Mouse (Mus musculus) C2C12 (cell line): ENCODE results near the gene Add3. TPM values are rescaled to one million over a fixed set of nuclear protein-coding genes. Genes with fewer than 3 reads are reported as not detected.

Source experiments
- H3K27me3 ChIP-seq: one replicate; pipeline ENCODE4 v1.6.1; 2011; ENCODE audit not compliant: control insufficient read depth, insufficient read depth, insufficient read length
- H3K36me3 ChIP-seq: one replicate; pipeline ENCODE4 v1.6.1; 2011; ENCODE audit not compliant: control insufficient read depth, insufficient read depth
- H3K4me3 ChIP-seq: one replicate; pipeline ENCODE4 v1.5.1; 2011; ENCODE audit warnings: mild to moderate bottlenecking, control low read depth; ENCODE audit not compliant: poor library complexity, insufficient read depth, severe bottlenecking
- H3K79me2 ChIP-seq: one replicate; pipeline ENCODE4 v1.6.1; 2011; ENCODE audit not compliant: control insufficient read depth, insufficient read depth
- H3K79me3 ChIP-seq: one replicate; pipeline ENCODE4 v1.6.1; 2011; ENCODE audit warnings: low read depth, control low read depth
- H3ac ChIP-seq: one replicate; pipeline ENCODE3; 2011; ENCODE audit warnings: low read depth; ENCODE audit not compliant: control insufficient read depth, insufficient read length
- CEBPB ChIP-seq: IDR thresholded peaks from one replicate; pipeline ENCODE4 v1.6.1; 2011; ENCODE audit warnings: low read depth, mild to moderate bottlenecking, control low read depth, moderate library complexity
- CTCF ChIP-seq: IDR thresholded peaks from one replicate; pipeline ENCODE4 v1.5.1; 2011; ENCODE audit not compliant: control insufficient read depth, insufficient read depth, insufficient read length
- FOSL1 ChIP-seq: IDR thresholded peaks from one replicate; pipeline ENCODE4 v1.8.0; 2011; ENCODE audit warnings: mild to moderate bottlenecking, low read length; ENCODE audit not compliant: poor library complexity, insufficient read depth, severe bottlenecking
- MAX ChIP-seq: IDR thresholded peaks from one replicate; pipeline ENCODE4 v1.6.1; 2011; ENCODE audit warnings: mild to moderate bottlenecking, control low read depth
- MYOD1 ChIP-seq: IDR thresholded peaks from one replicate; pipeline ENCODE4 v1.6.1; 2011; ENCODE audit warnings: low read depth; ENCODE audit not compliant: control insufficient read depth, insufficient read length
- MYOG ChIP-seq: IDR thresholded peaks from one replicate; pipeline ENCODE4 v1.6.1; 2011; ENCODE audit not compliant: control insufficient read depth, insufficient read length; ENCODE audit errors: extremely low read depth
- USF1 ChIP-seq: IDR thresholded peaks from one replicate; pipeline ENCODE4 v1.6.1; 2011; ENCODE audit warnings: low read depth, mild to moderate bottlenecking, control low read depth, moderate library complexity
- polyA plus RNA-seq: library from polyadenylated mRNA; unstranded; fragments of >200 nt; fragmentation: generic; extraction: Trizol; gene quantifications from one replicate; pipeline ENCODE4 v1.2.1, GENCODE M21; 2012; ENCODE audit warnings: missing spikeins

Gene Add3
- polyA plus RNA-seq, 1 experiment: 1.6 TPM

DNA sequence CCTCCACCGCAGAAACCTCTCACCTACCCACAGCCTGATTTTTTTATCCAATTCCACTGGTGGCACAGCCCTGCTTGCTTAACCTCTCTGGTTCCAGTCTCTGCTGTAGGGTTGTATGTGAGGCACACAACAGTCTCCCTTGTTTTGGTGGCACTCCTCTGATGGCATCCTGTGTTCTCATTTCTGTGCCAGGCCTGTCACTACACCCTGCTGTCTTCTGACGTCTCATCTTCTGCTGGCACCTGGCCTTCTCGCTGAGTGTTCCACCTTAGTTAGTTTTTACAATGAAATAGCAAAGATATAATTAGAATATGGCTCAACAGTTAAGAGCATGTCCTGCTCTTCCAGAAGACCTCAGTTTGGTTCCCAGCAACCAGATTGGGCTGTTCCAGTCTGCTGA, 49.5 kb downstream of the Add3 start:
- Histone ChIP-seq H3ac (no peak overlapping the region), H3K4me3 (no peak overlapping the region), H3K79me3 (no peaks in the 10 kb centered on the region), H3K27me3 (no peaks in the 10 kb centered on the region), H3K79me2 (no peaks in the 10 kb centered on the region), H3K36me3 (no peaks in the 10 kb centered on the region)
- no peak for TF ChIP-seq MYOD1
- no peak for TF ChIP-seq MAX
- TF ChIP-seq CTCF: no peak
- no peak for TF ChIP-seq CEBPB
- TF ChIP-seq FOSL1: no peak
- TF ChIP-seq USF1: no peak
- TF ChIP-seq MYOG: no peak

DNA sequence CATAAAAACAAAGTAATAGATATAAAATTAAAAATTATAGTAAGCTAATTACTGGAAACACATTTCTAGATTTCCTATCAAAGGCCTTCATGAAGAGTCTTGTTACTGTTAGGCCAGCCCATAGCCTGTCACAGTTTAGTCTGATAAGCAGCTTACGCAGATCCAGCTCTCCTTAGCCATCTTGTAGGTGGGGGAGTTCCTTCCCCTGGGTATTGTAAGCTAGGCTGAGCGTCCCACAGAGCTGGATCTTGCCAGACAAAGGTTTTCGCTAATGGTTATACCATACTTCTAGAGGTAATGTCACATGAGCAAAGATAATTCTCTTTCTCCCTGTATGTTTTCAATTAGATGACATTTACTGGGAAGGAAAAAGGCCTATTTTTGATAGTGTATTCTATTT, 50.0 kb downstream of the Add3 start:
- Histone ChIP-seq H3K27me3 (no peaks in the 10 kb centered on the region), H3K36me3 (no peaks in the 10 kb centered on the region), H3K79me3 (no peaks in the 10 kb centered on the region), H3K79me2 (no peaks in the 10 kb centered on the region), H3K4me3 (no peak overlapping the region), H3ac (no peak overlapping the region)
- no peak for TF ChIP-seq USF1
- no peak for TF ChIP-seq CTCF
- TF ChIP-seq MYOD1: no peak
- TF ChIP-seq FOSL1: no peak
- TF ChIP-seq CEBPB: no peak
- TF ChIP-seq MYOG: no peak
- TF ChIP-seq MAX: no peak

DNA sequence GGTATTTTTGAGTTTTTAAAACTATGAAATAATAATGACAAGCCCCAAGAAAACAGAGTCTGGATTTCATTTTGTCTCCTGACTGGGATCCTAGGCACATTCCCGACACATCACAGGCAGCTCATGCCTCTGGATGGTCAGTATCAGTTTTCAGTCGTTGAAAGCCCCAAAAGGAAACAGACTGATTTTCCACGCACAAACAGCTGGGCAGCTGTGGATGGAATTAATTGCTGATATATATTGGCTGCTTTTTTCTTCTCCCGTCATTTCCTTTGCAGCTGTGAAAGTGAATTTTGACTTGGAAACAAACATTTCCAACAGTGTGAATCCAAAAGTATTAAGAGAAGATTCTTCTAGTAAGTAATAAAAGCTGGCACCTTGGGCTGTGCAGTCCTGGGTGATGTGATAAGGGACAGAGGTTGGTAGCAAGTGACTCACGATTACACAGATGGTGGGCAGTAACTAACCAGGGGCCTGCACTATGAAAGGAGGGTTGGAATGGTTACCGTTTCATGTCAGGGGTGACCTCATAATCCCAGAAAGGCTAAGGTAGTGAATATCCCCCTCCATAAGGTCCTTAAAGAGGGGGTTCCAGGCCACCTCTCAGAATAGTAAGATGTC, 51.7 kb downstream of the Add3 start:
- H3ac ChIP-seq: no peak overlapping the region
- no peaks in the 10 kb centered on the region for H3K27me3 ChIP-seq
- no peaks in the 10 kb centered on the region for H3K36me3 ChIP-seq
- H3K4me3 ChIP-seq: no peak overlapping the region
- TF ChIP-seq CTCF (no peak), MAX (no peak), MYOG (no peak)
- H3K79me2 ChIP-seq: no peaks in the 10 kb centered on the region
- H3K79me3 ChIP-seq: no peaks in the 10 kb centered on the region

DNA sequence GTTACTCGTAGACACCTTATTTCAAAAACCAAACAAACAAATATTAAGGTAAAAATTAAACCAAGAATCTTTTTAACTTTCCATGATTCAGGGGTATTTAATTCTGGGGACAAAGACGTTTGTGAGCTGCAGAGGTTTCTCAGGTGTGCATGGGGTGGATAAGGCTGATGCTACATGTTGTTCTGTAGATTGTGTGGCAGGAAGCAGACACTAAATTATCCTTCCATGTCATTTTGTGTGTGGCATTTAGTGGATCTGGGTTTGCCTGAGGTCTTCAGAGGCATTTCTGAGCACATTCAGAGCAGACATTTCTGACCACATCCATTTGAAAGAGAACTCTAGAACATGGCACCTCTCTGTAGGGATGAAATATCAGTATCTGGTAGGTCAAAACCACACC, 52.9 kb downstream of the Add3 start:
- Histone ChIP-seq H3ac (no peak overlapping the region), H3K79me3 (no peaks in the 10 kb centered on the region), H3K27me3 (no peaks in the 10 kb centered on the region), H3K36me3 (no peaks in the 10 kb centered on the region), H3K79me2 (no peaks in the 10 kb centered on the region), H3K4me3 (no peak overlapping the region)
- no peak for TF ChIP-seq USF1
- TF ChIP-seq FOSL1: no peak
- TF ChIP-seq MYOD1: no peak
- TF ChIP-seq MAX: no peak
- TF ChIP-seq MYOG: no peak
- TF ChIP-seq CTCF: no peak
- TF ChIP-seq CEBPB: no peak

DNA sequence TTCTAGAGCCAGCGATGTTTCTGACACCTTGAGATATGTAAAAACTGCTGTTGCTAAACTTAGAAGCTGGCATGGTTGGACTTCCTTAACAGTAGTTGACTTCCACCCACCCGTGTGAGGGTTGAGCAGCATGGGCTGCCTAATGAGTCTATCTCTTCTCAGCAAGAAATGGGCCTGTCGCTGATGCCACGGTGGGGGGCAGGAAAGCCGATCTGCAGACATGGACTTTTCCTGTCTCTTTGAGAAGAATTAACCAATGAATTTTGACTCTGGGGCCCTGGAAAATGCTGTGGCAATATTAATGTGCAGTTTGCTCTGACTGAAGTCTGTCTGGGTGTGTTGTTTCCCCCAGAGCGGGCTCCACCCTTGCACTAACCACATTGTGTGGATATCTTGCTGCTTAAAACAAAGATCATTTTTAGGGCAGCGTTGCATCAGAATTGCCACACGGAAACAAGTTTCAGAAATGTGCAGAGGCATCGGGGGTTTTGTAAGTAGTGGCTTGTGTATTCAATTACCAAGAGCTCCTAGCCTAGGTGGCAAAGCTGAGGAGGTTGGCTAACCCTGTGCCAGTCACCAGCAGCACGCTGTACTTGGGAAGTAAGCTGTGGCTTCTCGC, 53.8 kb downstream of the Add3 start:
- Histone ChIP-seq H3K79me2 (no peaks in the 10 kb centered on the region), H3K79me3 (no peaks in the 10 kb centered on the region), H3K27me3 (no peaks in the 10 kb centered on the region), H3K4me3 (no peak overlapping the region), H3ac (no peak overlapping the region), H3K36me3 (no peaks in the 10 kb centered on the region)
- TF ChIP-seq FOSL1 (no peak), MAX (no peak), USF1 (no peak), CTCF (no peak), MYOD1 (no peak), CEBPB (no peak), MYOG (no peak)

DNA sequence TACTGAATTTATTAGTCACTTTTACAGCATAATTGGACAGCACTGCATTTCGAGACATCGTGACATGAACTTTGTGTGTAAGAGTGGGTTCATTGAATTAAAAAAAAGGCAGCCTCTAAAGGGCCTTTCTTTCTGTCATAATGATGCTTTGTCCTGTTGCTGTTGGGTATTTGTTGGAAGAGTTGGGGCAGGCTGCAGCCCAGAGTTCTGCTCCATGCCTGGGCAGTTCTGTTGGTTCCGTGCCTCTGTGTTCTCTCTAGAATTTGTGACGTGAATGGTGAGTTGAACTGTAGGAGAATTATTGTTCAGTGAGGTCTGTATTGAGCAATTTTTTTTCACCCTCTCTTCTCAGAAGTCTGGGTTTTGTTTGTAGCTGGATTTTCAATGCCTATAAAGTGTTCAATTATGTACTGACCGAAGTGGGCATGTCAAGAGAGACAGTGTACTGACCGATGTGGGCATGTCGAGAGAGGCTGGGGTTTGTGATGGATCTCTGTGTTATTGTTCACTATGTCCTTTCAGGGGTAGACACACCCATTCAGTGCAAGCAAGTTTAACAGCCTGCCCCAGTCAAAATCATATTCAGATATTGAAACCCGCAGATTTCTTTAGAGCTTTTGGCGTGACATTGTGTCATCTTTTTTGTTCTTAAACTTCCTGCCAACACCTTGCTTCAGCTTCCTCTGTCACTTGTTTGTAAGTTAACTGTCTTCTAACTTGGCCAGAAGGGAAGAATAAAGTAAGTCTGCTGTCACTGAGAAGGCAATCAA, 54.7 kb downstream of the Add3 start:
- no peaks in the 10 kb centered on the region for H3K27me3 ChIP-seq

More for the DNA sequence above, 54.7 kb downstream of the Add3 start:
- no peaks in the 10 kb centered on the region for H3K36me3 ChIP-seq
- TF ChIP-seq CTCF (no peak), FOSL1 (no peak), USF1 (no peak), MYOG (no peak), CEBPB (no peak), MAX (no peak), MYOD1 (no peak)
- H3K79me3 ChIP-seq: no peaks in the 10 kb centered on the region
- no peak overlapping the region for H3ac ChIP-seq
- H3K4me3 ChIP-seq: no peak overlapping the region
- H3K79me2 ChIP-seq: no peaks in the 10 kb centered on the region
